Mouse (Mus musculus): ENCODE data around the gene Gpbar1.

DNA sequence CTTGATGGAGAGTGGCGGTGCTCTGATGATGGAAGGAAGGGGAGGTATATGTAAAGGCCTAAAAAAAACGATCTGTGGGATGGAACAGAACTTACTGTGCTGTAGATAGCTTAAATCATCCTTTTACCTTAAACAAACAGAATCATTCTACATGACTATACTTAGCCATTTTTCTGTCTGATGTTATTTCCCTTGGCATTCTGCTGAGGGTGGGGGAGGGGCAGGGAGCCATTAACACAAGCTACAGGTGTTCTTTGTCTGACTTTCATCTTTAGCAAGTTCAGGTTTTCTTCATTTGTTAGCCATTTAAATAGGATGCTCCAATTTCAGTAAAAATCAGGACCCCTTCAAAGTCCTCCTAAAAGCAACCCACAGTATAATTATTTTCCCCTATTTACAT lies 32.8 kb upstream of the Gpbar1 start:
- no peak for TF ChIP-seq CTCF (IDR thresholded peaks at IDR 0.05; ENCODE audit: low read depth)
- TF ChIP-seq EP300 (IDR thresholded peaks at IDR 0.05; ENCODE audit: low read depth), result no peak
